Mouse (Mus musculus) E14TG2a.4 (cell line): ENCODE data around the gene Grik3.

Experiments
- H3K27me3 ChIP-seq: 2 replicates; pipeline ENCODE4 v1.6.1; 2014; ENCODE audit warnings: low read length, control low read depth; ENCODE audit not compliant: insufficient read depth
- H3K36me3 ChIP-seq: 2 replicates; pipeline ENCODE4 v1.6.1; 2014; ENCODE audit warnings: low read length, control low read depth; ENCODE audit not compliant: insufficient read depth
- H3K4me1 ChIP-seq: replicated peaks from 2 replicates; pipeline ENCODE4 v1.6.1; 2014; ENCODE audit warnings: low read depth, low read length, control low read depth
- H3K4me3 ChIP-seq: replicated peaks from 2 replicates; pipeline ENCODE4 v1.5.1; 2014; ENCODE audit warnings: mild to moderate bottlenecking, low read length
- H3K9me3 ChIP-seq: 2 replicates; pipeline ENCODE4 v1.6.1; 2014; ENCODE audit warnings: low read length, control low read depth
- CTCF ChIP-seq: conservative IDR thresholded peaks from 2 replicates; pipeline ENCODE4 v1.5.1; 2014; ENCODE audit warnings: low read length
- NANOG ChIP-seq: IDR thresholded peaks from 2 replicates; pipeline ENCODE4 v1.6.1; 2014; ENCODE audit warnings: borderline replicate concordance, low read length, mixed read lengths
- POU5F1 ChIP-seq: IDR thresholded peaks from 2 replicates; pipeline ENCODE4 v1.6.1; 2014; ENCODE audit warnings: low read length, borderline replicate concordance

The Grik3 gene

DNA sequence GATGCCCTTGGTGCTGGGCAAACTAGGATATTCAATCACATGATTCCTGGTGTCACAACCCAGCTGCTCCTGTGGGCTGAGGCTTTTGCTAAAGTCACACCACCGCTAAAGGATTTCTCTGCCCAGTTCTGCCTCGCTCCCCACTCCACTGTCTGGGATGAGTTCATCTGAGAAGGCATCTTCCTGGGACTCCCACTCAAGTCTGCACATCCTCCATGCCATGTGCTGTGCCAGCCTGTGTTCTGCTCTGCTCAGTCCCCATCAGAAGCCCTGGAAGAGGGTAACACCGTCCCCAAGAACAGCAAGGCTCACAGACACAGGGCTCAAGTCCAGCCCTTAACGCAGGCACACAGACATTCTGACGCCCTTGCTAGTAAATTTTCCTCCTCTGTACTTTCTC is 265.9 kb downstream of the Grik3 start:
- no peak for TF ChIP-seq CTCF
- TF ChIP-seq POU5F1: no peak
- no peak for TF ChIP-seq NANOG
- Histone ChIP-seq H3K27me3 (peaks cover 57% of the 10 kb centered on the region), H3K4me3 (no peak overlapping the region), H3K4me1 (no peaks in the 10 kb centered on the region), H3K36me3 (no peaks in the 10 kb centered on the region), H3K9me3 (peaks cover 6% of the 10 kb centered on the region)

DNA sequence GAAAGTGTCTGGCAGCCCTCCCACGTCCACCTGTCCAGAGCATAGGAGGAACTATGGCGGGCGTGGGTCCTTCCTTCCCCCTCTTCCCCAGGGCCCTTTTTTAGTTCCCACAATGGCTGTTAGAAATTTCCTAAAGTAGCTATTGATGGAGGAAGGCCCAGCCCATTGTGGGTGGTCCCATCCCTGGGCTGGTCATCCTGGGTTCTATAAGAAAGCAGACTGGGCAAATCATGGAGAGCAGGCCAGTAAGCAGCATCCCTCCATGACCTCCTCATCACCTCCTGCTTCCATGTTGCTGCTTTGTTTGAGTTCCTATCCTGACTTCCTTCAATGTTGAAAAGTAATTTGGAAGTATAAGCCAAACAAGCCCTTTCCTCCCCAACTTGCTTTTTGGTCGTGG is 269.8 kb downstream of the Grik3 start:
- H3K4me3 ChIP-seq: no peak overlapping the region
- TF ChIP-seq CTCF: no peak
- no peak for TF ChIP-seq NANOG
- no peak for TF ChIP-seq POU5F1
- peaks cover 44% of the 10 kb centered on the region for H3K27me3 ChIP-seq
- peaks cover 6% of the 10 kb centered on the region for H3K9me3 ChIP-seq
- no peaks in the 10 kb centered on the region for H3K4me1 ChIP-seq
- no peaks in the 10 kb centered on the region for H3K36me3 ChIP-seq

DNA sequence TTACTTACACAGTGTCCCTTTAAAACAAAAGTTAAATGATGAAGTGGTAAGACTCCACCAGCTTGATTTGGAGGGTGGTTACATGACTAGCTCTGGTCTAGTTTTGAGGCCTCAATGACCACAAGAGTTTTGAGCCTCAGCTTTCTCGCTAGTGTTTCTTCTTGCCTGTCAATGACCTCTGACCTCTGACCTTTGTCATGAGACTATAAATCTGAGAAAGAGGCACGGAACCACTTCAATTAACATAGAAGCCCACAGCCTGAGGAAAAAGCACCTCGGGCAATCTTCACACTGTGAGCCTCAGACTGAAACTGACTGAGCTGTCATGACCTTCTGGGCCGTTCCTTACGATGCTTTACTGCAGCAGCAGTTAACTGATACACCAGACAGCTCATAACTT is 272.6 kb downstream of the Grik3 start:
- peaks cover 6% of the 10 kb centered on the region for H3K9me3 ChIP-seq

More for the DNA sequence above, 272.6 kb downstream of the Grik3 start:
- no peaks in the 10 kb centered on the region for H3K4me1 ChIP-seq
- TF ChIP-seq POU5F1: no peak
- TF ChIP-seq NANOG: no peak
- no peak for TF ChIP-seq CTCF
- peaks cover 25% of the 10 kb centered on the region for H3K27me3 ChIP-seq
- H3K4me3 ChIP-seq: no peak overlapping the region
- no peaks in the 10 kb centered on the region for H3K36me3 ChIP-seq
